Mouse (Mus musculus) retina, adult 2 months (tissue): Measurements from ENCODE around the gene Zfp423.
"Not testable (repeated sequence)": the region's sequence is repeated elsewhere in the genome, so short reads cannot be mapped to it uniquely, and the experiment has no call there.

ENCODE experiments used
- DNase-seq: peaks from one replicate; pipeline ENCODE4 v3.0.0-alpha.2; 2012; ENCODE audit warnings: low read depth, low spot score

The Zfp423 gene

DNA sequence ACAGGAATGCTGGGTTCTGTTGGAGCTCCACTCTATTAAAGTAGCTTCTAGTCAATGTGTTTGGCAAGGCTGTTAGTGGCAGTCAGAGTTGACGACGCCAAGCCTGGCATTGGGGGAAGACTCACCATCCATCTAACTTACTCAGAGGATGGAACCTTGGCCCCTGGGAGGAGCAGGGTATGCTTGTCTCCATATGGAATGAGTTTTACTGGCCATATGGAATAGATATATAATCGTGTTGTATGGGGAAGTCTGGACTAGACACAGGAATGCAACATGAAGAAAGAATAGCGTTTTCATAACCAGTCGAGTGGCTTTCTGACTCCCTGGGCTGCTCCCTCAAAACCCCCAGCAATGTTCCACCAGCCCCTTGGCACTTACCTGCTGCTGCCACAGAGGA is 55.3 kb downstream of the Zfp423 start:
- no peak for DNase-seq

DNA sequence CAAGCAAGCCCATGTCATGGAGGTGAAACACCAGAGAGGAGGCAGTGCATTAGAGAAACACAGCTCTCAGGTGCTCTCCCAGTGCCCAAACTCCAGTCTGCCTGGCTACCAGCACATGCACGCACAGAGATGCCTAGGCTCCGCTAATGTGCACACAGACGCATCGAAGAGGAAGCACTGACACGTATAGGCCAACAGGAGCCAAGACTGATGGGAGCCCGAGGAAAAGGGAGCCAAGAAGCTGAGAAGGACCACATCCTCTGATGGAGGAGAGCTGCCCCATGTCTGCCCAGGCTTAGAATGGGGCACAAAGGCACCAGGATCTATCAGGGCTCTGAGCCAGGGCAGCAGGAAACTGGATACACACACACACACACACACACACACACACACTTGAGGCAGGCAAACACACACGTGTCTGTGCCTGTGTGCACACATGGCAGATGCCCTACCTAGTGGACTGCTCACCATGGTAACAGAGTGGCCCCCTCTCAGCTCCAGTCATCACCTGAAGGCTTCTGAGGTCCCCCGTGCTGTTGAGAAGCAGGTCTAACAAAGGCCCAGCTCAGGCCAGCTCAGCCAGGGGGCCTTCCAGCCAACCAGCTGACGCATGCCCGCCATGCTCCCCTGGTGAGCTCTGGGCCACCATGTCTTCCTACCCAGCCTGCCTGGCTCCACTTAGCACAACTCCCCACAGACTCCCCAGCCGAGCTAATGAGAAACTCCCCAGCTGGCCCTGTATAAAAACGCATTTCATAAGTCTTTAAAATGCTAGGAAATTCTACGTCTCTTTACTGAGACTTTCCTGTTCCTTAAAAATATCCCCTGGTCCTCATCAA is 64.0 kb downstream of the Zfp423 start:
- no peak for DNase-seq

DNA sequence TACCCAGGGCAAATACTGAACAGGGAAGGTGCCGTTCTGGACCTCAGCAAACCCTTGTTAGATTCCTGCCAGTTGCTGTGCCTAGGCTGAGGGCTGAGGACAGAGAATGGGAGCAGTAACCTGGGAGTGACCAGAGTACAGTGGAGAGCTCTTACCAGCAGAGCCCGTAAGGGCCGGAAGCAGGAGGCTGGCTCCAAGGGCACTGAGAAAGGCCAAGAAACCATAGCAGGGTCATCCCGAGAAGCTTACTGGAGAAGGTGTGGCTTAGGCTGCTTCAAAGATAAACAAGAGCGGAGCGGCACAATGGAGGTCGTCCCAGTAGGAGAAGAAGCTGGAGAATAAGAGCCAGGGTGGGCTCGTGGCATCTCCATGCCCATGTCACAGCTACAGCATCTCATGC is 65.1 kb downstream of the Zfp423 start:
- no peak for DNase-seq

DNA sequence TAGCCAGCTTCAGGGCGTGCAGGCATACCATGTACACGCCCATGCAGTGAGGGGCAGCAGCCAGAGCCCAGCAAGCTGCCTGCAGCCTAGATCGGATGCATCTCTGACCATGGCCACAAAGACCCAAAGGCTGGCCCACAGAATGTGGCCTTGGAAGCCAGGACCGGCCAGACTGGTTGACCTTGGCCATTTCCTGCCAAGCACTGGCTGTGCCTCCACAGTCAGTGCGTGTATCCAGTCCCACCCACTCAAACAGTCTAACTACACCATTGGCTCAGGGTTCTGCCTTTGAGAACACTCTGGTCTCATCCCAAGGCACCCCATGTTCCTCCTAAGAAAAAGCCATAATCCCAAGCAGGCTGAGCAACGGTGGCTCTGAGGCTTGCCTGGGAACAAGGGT is 65.8 kb downstream of the Zfp423 start:
- no peak for DNase-seq

DNA sequence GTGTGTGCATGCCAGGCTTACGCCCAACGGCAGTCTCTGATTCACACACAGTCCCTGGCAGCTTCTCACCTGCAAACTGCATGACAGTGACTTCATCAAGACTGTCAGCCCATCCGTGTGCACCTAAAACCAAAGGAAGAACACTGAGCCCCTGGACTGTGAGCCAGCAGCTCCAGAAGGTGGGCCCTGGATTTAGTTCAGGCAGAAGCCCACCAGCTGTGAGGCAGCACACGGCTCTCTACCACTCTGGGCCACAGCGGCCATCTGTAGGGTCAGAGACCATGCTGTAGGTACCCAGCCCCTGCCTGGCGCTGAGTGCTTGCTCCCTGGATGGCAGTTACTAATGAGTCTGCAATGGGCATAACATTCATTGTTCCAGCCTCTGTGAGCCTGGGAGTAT is 66.5 kb downstream of the Zfp423 start:
- DNase-seq = no peak

DNA sequence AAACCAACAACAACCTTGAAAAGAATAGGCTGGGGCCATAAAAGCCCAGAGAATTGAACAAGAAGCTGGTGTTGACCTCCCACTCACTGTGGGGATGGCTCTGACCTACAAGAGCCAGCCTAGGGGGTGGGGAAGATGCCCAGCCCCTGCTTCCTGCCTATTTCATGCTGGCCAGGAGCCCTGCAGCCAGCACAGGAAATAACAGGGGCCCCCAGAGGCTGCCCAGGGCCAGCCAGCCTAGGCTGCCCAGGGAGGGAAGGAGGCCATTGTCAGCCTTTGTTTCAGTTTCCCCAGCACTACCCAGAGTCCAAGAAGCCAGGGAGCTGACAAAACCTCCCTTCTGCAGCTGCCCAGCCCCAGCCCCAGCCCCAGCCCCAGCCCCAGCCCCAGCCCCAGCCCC is 67.5 kb downstream of the Zfp423 start:
- no peak for DNase-seq

DNA sequence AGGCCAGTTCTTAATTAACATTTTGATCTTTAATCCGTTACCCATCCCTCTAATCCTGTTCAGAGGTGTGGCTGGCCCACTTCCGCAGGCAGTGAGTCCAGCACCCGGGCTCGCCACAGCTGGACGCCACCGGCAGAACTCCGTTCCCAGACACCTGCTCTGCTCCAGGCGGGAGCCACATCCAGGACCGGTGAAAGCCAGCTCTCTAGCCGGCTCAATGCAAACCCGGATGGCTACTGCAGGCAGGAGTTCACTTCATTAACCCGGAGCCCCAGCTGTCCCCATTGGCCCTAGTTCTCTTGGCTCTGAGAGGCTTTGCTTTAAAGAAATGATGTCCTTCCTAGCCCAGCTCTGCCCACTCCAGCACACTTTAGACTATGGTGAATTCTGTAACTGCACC is 71.4 kb downstream of the Zfp423 start:
- DNase-seq = no peak

DNA sequence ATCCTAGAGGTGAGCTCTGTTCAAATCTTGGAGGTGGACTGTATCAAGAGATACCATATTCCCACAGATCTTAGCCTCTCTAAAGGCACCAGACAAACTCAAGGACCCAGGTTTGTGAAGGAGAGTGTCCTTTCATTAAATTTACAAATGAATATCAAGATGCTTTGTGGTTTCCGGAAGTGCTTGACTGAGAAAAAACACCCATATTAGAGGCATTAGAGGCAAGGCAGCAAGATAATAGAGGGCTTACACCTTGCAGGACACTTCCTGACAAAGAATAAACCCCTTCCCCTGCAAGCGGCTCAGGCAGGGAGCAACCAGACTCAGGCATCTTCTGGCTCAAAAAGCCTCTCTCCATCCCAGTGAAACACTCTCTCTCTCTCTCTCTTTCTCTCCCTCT is 78.3 kb downstream of the Zfp423 start:
- no peak for DNase-seq

DNA sequence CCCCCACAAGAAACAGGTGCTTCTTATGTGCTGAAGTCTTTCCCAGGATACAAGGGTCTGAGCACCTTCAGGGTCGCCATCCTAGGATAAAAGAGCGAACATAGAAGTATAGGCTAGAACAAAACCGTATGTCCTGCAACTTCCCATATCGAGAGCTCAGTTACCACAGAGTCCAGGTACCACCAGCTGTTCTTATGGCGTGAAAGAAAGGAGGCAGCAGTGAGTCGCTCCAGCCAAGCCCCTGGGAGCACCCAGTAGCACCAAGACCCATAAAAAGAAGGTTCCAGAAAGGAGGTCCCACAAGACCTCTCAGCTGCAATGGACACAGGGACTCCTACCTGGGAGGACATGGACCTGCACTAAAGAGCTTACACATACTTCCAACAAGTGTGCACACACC is 83.5 kb downstream of the Zfp423 start:
- DNase-seq = no peak

DNA sequence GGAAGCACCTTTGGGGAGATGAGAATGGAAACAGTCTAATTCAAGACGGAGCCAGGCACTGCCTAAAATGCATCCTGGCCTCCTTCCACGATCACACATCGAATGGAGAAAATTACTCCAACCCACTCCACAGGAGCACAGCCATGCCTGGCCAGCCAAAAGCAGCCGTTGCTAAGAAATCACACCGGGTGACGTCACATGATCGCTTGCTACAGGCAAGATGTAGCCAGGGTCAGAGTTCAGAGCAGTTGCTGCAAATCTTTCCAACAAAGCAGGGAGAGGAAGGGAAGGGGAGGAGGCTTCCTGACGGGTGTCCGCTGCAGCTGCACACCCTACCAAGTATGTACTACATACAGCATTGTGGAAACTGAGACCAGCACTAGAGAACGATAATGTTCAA is 83.9 kb downstream of the Zfp423 start:
- no peak for DNase-seq

DNA sequence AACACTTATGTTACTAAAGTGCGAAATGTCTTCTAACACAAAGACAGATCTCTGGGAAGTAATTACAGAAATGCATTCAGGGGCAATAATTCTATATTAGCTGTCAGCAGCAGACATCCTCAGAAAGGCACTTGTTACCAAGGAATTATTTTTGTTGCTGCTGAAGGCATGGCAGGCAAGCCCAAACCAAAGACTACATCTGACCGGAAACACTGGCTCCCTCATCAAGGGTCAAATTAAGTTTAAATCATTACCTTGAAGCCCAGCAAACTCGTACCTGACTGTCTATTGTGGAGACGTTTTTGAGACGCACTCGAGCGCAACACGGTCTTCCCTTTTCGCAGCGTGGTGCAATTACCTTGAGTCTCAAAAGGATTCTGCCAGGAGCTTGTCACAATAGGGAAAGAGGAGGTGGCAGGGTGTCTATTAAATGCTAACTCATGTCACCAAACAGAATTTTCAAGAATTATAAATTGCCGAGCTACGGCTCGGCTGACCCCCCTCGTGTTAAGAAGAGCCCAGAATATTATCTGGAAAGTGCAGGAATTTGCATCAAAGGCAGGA is 86.3 kb downstream of the Zfp423 start:
- no peak for DNase-seq

DNA sequence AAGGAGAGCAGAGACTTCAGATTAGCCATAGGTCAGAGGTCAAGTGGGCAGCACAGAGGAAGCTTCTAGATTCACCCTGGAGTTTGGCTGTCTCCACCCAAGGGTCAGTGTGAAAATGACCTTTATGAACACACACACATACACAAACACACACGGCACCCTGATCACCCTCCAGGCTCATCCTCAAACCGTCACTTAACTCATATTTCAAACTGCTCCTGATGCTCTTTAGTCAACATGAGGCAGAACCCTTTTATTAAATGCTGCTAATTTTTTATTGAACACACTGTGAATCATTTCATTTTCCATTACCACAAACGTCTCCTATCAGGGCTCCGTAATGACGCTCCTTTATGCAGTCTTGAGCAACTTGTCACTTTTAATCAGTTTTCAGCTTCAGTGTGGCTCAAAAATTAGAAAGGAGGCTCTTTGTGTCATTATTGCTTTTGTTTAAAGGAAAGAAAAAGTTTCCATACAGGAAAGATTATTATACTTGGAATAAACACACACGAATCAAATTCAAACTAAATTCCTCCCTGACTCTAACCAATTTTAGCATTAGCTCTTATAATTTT is 87.0 kb downstream of the Zfp423 start:
- no peak for DNase-seq

DNA sequence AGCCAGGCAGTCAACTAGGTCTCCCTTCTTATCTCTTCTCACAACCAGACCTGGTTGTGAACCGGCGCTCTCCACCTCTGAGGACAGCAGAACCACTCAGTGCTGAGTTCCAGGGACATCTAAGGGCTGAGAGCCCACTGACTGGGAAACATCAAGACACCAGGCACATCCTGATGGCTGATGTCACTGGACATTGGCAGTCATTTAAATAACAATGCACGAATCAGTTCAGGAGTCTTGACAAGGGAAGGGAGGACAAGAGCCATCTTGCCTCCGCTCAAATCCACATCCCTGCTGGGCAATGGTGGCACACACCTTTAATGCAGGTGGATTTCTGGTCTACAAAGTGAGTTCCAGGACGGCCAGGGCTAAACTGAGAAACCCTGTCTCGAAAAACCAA is 92.8 kb downstream of the Zfp423 start:
- no peak for DNase-seq

DNA sequence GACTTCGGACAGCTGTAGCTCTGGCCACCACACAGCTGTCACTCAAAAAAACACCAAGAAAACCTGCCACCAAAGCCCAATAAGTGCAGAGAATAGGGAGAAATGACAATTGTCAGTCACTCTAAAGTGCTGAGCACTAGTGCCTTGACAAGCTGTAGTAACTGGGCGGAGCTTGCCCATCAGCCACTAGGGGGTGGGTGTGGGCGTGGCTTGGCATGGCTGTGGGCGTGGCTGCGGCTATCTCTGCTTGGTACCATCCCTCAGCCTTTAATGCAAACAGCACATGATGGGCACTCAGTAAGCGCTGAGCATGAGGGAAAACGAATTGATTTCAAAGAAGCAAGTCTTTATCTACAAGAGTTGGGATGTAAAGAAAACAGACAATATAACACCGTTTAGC is 95.2 kb downstream of the Zfp423 start:
- no peak for DNase-seq

DNA sequence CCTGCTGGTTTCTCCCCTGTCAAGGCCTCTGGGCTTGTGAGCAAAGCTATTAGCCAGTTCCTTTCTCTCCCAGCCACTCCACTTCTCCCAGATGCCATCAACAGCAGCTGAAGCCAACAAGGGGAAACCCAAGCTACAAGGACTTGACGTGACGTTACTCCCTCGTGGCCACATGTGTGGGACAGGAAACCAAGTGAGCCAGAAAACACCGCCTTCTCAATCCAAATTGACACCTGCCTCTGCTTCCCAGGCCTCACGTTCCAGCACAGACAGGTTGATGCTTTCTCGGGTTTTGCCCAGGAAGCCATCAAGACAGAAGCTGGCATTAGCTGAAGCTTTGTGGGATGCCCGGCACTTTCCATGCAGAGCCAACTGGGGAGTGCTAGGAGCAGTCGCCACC is 96.3 kb downstream of the Zfp423 start:
- DNase-seq = no peak

DNA sequence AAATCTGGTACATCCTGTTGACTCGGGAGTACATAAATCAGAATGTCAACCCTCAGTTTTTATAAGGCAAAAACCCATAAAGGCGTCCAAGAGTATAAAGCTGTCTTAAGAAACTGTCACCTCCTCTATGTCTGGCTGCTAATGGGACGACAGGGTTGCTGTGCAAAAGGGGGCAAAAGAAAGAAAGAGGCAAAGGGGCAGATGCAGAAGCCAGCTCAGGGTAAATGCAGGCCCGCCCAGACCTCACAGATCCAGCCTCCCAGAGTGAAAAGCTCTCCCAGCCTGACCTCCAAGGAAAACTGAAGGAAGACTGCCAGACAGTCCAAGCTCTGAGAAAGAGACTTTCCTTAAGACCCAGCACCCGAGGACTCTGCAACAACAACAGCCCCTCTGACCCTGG is 97.7 kb downstream of the Zfp423 start:
- DNase-seq = no peak

DNA sequence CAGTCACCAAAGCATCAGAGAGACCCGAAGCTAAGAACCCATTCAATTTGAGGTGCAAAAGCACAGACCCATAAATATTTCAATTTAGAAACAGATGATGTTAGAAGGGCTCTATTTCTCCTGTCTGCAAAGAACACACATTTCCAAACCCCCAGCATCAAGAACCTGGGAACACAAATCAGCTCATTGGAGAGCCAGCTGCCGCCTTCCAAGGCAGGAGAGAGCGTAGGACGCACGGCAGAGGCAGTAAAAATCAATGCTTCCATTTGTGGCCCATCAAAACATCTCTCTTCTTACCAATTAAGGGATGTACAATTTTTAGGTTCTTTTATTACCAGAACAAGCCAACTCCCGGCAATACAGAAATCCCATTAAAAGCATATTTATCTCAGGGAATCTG is 98.5 kb downstream of the Zfp423 start:
- no peak for DNase-seq

DNA sequence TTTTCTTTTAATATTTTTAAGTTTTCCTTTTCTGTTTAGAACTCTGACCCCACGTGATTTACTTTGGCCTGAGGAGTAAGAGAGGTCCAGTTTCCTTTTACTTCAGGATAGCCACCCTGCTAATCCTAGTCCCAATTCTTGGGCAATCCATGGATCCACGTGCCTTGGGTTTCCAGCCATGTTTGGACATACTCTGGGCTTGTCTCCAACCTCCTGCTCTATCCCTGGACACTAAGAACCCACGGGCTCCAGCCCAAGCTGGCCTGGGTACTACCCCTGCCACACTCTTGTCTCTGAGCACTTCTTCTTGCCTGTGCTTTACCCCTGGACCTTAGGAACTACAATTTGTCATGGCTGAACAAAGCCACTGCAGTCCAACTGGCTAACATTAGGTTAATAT is 107.5 kb downstream of the Zfp423 start:
- no peak for DNase-seq

DNA sequence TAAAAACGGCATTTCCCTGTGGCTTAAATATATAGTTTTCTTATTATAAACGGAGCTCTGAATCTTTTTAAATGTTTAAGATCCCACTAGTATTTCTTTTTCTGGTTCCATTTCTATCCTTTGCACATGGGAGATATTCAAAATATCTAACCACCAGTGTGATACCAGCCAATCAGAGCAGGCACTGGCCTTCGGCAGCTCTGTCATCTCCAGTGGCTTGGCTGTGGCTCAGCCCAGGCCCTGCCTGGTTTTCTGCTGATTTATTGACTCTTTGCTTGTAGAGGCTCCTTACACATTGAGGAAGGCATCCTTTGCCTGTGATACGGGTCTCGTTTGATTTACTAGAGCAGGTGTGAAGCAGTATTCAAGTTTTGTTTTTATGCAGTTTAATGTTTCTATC is 108.0 kb downstream of the Zfp423 start:
- DNase-seq = no peak

DNA sequence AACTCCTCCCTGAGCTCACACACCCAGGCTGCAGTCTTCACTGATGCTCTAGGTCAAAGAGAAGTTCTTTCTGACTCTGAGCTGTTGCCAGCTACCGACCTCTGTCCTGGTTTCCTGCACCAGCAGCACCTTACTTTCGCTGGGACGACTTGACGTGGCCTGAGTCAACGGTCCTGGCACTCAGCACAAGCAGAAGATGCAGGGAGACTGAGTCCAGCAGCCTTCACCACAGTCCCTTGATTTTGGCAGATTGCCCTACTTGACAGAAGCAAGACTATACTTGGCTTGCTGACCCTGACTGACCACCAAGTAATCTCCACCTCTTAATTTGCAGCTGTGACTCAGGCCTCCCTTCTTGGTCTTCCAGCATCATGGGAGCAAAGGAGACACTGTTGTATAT is 110.6 kb downstream of the Zfp423 start:
- no peak for DNase-seq

DNA sequence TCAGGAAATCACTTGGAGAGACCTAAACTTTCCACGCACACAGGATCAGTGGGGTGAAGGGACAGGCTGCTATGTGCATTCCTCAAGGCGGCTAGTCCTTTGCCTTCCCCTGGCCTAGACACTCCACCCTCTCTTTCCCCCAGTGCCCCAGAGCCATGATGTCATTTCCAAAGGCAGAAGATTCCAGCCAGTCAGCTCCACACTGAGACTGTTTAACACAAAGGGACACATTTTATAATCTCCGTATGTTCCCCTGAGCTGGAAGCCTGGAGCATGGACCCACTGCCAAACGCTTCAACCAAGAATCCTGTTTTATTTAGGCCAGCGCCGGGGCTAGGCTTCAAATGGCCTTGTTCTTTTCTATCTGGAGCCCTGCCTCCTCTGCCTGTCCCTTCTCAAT is 111.6 kb downstream of the Zfp423 start:
- no peak for DNase-seq

DNA sequence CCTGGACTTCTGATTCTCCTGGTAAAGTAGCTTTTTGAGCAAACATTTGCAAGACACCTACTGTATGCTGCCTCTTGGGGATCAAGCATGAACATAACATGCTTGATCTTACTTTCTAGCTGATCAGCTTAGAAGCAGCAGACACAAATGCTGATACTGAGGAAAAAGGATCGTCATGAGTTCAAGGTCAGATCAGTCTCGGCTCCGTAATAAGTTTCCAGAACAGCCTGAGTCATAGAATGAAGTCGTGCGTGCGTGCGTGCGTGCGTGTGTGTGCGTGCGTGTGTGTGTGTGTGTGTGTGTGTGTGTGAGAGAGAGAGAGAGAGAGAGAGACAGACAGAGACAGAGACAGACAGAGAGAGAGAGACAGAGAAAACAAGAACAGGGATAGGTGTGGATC is 117.3 kb downstream of the Zfp423 start:
- DNase-seq = not testable (repeated sequence)

DNA sequence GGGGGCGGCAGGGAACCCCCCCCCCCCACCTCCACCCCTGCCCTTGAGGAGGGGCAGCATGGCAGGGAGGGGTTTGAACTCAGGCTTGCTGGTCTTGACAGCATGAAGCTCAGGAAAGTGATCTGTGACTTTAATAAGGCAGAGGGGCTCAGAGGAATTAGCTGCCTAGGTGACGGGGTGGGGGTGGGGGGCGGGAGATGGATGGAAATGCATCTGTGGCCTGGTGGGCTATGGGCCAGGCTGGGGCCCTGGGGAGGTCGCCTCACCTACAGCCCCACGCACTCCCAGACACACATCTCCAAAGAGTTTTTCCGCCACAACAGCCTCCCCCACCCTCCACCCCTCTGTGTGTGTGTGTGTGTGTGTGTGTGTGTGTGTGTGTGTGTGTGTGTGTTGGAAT is 122.1 kb downstream of the Zfp423 start:
- DNase-seq = no peak
